Mouse (Mus musculus) MEL (cell line): ENCODE data around the gene Myl10.

Experiments
- CHD2 ChIP-seq: IDR thresholded peaks from 2 replicates; pipeline ENCODE4 v1.6.1; 2011; ENCODE audit warnings: low read length, improper control_type of control experiment
- CTCF ChIP-seq, 3 experiments: IDR thresholded peaks in 2 of 3; conservative IDR thresholded peaks in 1 of 3; 2 replicates each; pipeline ENCODE4 v1.5.1; 2011 to 2012; ENCODE audit warnings: low read length in 3 of 3, low read depth in 2 of 3, mild to moderate bottlenecking in 2 of 3, improper control_type of control experiment in 1 of 3, inconsistent platforms in 1 of 3, mixed read lengths in 1 of 3, moderate library complexity in 1 of 3; ENCODE audit not compliant: control insufficient read depth in 1 of 3, insufficient read depth in 1 of 3, poor library complexity in 1 of 3, severe bottlenecking in 1 of 3
- POLR2A ChIP-seq, 2 experiments: IDR thresholded peaks; 2 replicates each; pipeline ENCODE4 v1.6.1; 2011 to 2012; ENCODE audit warnings: low read length in 2 of 2, mild to moderate bottlenecking in 2 of 2, control low read depth in 1 of 2, improper control_type of control experiment in 1 of 2, low read depth in 1 of 2, moderate library complexity in 1 of 2; ENCODE audit not compliant: control insufficient read depth in 1 of 2, insufficient read depth in 1 of 2, poor library complexity in 1 of 2

DNA sequence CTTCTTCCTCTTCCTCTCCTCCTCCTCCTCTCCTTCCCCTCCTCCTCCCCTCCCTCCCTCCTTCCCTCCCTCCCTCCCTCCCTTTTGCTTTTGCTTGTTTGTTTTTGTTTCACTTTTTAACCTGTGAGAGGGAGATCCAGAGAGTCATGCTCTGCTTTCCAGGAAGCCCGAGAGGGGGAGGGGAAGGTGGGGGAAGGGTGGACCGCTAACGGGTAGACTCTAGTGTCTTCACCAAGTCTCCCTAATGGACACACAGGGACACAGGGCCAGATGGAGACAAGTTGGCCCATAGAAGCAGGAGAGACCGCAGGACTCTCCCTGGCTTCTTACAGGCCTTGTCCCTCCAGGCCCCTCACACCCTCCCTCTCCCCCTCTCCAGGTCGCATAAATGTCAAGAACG lies 2.0 kb downstream of the Myl10 start:
- TF ChIP-seq POLR2A (IDR thresholded peaks at IDR 0.05; ENCODE audit: control insufficient read depth in 1 of 2, insufficient read depth in 1 of 2, low read depth in 1 of 2, low read length in 2 of 2, poor library complexity in 1 of 2): no peak
- no peak for TF ChIP-seq CTCF (IDR thresholded peaks at IDR 0.05 in 2 of 3, conservative IDR thresholded peaks at IDR 0.05 in 1 of 3; ENCODE audit: control insufficient read depth in 1 of 3, insufficient read depth in 1 of 3, low read depth in 2 of 3, low read length in 3 of 3, poor library complexity in 1 of 3, severe bottlenecking in 1 of 3)
- no peak for TF ChIP-seq CHD2
